Mouse (Mus musculus): ENCODE data around the gene Svs6.
"Not testable (repeated sequence)": the region's sequence is repeated elsewhere in the genome, so short reads cannot be mapped to it uniquely, and the experiment has no call there.

The Svs6 gene

GRCm38 (mm10) chr2:164316451-164316850 is at the start of gene Svs6:
Gene Svs6 (plus strand): TSS chr2:164316751.
- DNase-seq (ENCODE audit: low read depth in 1 of 2, low spot score in 2 of 2) = not testable (repeated sequence)

- DNase-seq (ENCODE audit: low read depth in 1 of 2, low spot score in 2 of 2) = no peak
Observed at GRCm38 (mm10) chr2:164278359-164278758, 38.2 kb upstream of the Svs6 start, which contains the start of gene Svs4. Gene Svs4 (minus strand): TSS chr2:164278459.

- DNase-seq (ENCODE audit: low read depth in 1 of 2, low spot score in 2 of 2) = not testable (repeated sequence)
Observed at GRCm38 (mm10) chr2:164288968-164289367, 27.6 kb upstream of the Svs6 start, which contains the start of gene Svs3a. Gene Svs3a (plus strand): TSS chr2:164289268.

GRCm38 (mm10) chr2:164312599-164312998 is 4.0 kb upstream of the Svs6 start:
- no peak for DNase-seq (ENCODE audit: low read depth in 1 of 2, low spot score in 2 of 2)

GRCm38 (mm10) chr2:164315460-164315859 is 1.1 kb upstream of the Svs6 start:
- not testable (repeated sequence) for DNase-seq (ENCODE audit: low read depth in 1 of 2, low spot score in 2 of 2)

- DNase-seq (ENCODE audit: low read depth in 1 of 2, low spot score in 2 of 2) = no peak
Observed at GRCm38 (mm10) chr2:164320983-164321382, 4.4 kb downstream of the Svs6 start.

GRCm38 (mm10) chr2:164332440-164332839 is 15.9 kb downstream of the Svs6 start, which contains the start of gene Svs5:
Gene Svs5 (plus strand): TSS chr2:164332740.
- DNase-seq (ENCODE audit: low read depth in 1 of 2, low spot score in 2 of 2) = not testable (repeated sequence)

DNA sequence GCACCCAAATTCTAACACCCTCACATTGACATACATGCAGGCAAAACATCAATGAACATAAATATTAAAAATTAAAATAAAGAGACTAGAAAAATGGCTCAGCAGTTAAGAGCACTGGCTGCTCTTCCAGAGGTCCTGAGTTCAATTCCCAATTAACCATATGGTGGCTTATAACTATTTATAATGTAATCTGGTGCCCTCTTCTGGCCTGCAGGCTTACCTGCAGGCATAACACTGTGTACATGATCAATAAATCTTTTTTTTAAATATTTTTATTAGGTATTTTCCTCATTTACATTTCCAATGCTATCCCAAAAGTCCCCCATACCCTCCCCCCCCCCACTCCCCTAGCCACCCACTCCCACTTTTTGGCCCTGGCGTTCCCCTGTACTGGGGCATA is 27.2 kb downstream of the Svs6 start:
- DNase-seq (ENCODE audit: low read depth in 1 of 2, low spot score in 2 of 2) = not testable (repeated sequence)

DNA sequence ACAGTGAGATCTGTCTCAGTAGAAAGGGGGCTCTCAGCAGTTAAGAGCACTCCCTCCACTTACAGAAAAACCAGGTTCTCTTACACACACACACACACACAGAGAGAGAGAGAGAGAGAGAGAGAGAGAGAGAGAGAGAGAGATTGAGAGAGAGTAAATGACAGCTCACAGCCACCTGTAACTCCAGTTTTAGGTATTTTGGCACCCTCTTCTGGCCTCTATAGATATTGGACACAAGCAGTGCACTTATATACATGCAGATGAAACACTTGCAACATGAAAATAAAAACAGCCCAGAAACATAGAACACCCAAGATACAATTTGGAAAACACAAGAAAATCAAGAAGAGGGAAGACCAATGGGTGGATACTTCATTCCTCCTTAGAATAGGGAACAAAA is 31.1 kb downstream of the Svs6 start:
- not testable (repeated sequence) for DNase-seq (ENCODE audit: low read depth in 1 of 2, low spot score in 2 of 2)

DNA sequence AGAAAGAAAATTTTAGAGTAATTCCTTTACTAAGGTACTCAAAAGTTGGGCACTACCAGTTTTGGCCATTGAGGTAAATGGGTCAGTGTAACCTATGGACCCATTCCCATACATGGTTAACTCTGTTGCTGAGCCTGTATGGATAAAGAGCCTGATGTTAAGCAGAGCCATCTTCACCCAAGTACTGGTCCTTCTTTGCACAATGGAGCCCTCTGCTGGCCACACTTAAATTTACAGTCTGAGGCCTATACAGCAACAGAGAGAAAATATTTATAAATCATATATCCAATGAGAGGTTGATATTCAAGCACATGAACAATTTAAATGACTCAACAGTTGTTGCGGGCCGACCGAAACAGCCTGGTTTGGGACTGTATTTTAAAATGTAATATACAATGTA is 32.4 kb downstream of the Svs6 start:
- DNase-seq (ENCODE audit: low read depth in 1 of 2, low spot score in 2 of 2) = no peak

DNA sequence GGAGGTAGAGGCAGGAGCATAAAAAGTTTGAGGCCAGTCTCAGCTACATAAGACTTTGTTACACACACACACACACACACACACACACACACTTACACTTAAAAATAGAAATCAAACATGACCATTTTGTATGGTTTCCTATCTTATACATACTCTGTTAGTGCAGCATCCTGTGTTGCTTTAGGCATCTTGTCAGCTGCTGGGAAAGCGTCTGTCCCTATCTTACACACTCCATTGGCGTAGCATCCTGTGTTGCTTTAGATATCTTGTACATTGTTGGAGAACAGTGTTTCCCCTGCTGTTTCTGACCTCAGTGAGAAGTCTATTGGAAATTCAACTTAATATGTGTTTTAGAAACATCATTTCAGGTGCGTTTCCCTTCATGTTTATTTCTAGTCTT is 36.1 kb downstream of the Svs6 start:
- DNase-seq (ENCODE audit: low read depth in 1 of 2, low spot score in 2 of 2) = no peak

GRCm38 (mm10) chr2:164353356-164353755 is 36.8 kb downstream of the Svs6 start:
- no peak for DNase-seq (ENCODE audit: low read depth in 1 of 2, low spot score in 2 of 2)

- no peak for DNase-seq (ENCODE audit: low read depth in 1 of 2, low spot score in 2 of 2)
Observed at GRCm38 (mm10) chr2:164356177-164356967, 39.8 kb downstream of the Svs6 start.

GRCm38 (mm10) chr2:164358373-164358772 is 41.8 kb downstream of the Svs6 start:
- no peak for DNase-seq (ENCODE audit: low read depth in 1 of 2, low spot score in 2 of 2)

- DNase-seq (ENCODE audit: low read depth in 1 of 2, low spot score in 2 of 2) = no peak
Observed at GRCm38 (mm10) chr2:164359031-164359430, 42.5 kb downstream of the Svs6 start.

DNA sequence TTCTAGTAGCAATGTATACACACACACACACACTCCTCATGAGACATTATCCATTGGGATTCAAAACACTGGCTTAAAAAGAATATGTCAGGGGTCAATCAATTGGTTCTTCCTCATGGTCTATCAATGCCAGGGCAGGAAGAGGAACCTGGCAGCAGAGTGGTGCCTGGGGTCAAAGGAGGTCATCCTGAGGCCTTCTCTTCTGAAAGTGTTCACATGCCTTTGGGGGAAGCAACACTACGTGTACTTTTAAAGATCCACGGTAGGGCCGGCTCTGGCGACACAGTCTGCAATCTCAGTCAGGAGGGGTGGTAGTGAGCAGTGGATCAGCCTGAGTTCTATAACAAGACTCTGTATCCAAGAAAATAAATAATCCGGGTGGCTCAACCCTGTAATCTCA is 43.1 kb downstream of the Svs6 start:
- DNase-seq (ENCODE audit: low read depth in 1 of 2, low spot score in 2 of 2) = no peak

DNA sequence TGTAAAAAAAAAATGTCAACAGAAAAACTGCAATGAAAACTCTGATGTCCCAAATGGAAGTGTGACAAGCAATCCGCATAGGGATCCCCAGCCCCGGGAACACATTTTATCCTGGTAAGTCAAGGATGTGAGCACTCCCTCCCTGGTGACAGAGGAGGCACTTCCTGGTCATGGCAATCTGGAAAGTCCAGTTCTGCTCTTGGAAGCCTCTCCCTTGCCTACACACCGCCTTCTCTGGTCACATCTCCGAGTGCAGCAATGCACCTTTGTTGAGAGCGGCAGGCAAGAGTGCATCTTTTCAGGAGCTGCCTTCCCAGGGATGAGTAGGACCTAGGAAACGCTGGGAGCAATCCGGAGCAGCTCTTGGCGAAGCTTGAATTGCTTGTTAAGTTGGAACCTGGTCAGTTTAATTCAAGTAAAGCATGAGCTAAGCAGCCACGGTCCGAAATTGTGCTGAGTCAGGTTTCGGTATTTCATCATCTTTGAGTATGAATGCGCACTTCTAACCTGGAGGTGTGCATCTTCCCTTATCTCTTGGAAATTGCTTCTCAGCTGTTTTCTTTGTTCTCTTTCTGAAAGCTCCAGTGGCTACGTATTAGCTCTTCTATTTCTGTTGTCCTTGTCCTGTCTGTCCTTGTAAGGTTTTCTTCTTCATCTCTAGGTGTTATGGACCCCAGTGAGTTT is 44.6 kb downstream of the Svs6 start:
- no peak for DNase-seq (ENCODE audit: low read depth in 1 of 2, low spot score in 2 of 2)

- no peak for DNase-seq (ENCODE audit: low read depth in 1 of 2, low spot score in 2 of 2)
Observed at GRCm38 (mm10) chr2:164366947-164367346, 50.4 kb downstream of the Svs6 start.
